Mouse (Mus musculus): Measurements from ENCODE around the gene Tsga8. TPM values are rescaled to one million over a fixed set of nuclear protein-coding genes. Genes with fewer than 3 reads are reported as not detected.

Gene Tsga8
- not detected for total RNA-seq (2021)

GRCm38 (mm10) chrX:83487598-83487997, at the start of gene Tsga8:
Tsga8 (minus strand) TSS chrX:83487924.
- DNase-seq: no peak
- intact Hi-C loops (cut with DNase I): no loop called here
